In genomic region chr7:141924917-141925316, GRCm38 (mm10) we compare ENCODE assay signal across 9 mouse cellular contexts. TPM values are rescaled to one million over a fixed set of nuclear protein-coding genes. Genes with fewer than 3 reads are reported as not detected.
DNase-seq lines count a peak whose midpoint lies in the region; ATAC-seq lines count a peak whose summit lies in the region.
"Had no signal": no experiment of that assay in that cellular context is flagged by ENCODE, and none has a peak within 500 bp of the region (broad histone marks: within the 10 kb centered on the region; RNA-seq: fewer than 3 reads in every experiment).

No protein-coding gene starts in this region.

- H3K4me3 ChIP-seq in heart, embryonic 12.5 days: no peak overlapping the region
- H3K4me3 ChIP-seq in midbrain, embryonic 13.5 days (replicated peaks): no peak overlapping the region
- H3K4me3 ChIP-seq: limb, embryonic 15.5 days had no signal

- peaks cover 8% of the 10 kb centered on the region; the same call in 1 of the 2 replicates for H3K4me1 ChIP-seq in heart, embryonic 12.5 days (replicated peaks)
- no peaks in the 10 kb centered on the region for H3K4me1 ChIP-seq in midbrain, embryonic 13.5 days (replicated peaks)
- H3K4me1 ChIP-seq: limb, embryonic 15.5 days had no signal

- 8% methylated on average over 7 of the region's 7 CpGs for WGBS in heart, embryonic 12.5 days
- WGBS in midbrain, embryonic 13.5 days: 6% methylated on average over 7 of the region's 7 CpGs

- no peak for ATAC-seq in heart, embryonic 12.5 days (ENCODE audit: insufficient number of reproducible peaks, low FRiP score)
- ATAC-seq in midbrain, embryonic 13.5 days: 0 out of 2 replicates have a peak, but pooled peaks have one; percentile 65

- peaks cover 12% of the 10 kb centered on the region; the same call in 1 of the 2 replicates for H3K27me3 ChIP-seq in heart, embryonic 12.5 days (replicated peaks)
- H3K27me3 ChIP-seq in midbrain, embryonic 13.5 days: no peaks in the 10 kb centered on the region
- H3K27me3 ChIP-seq: limb, embryonic 15.5 days had no signal

- no peak overlapping the region for H3K4me2 ChIP-seq in heart, embryonic 12.5 days
- no peak overlapping the region for H3K4me2 ChIP-seq in midbrain, embryonic 13.5 days (replicated peaks)
- H3K4me2 ChIP-seq: limb, embryonic 15.5 days had no signal

- no peak overlapping the region for H3K27ac ChIP-seq in heart, embryonic 12.5 days (ENCODE audit: poor library complexity, severe bottlenecking)
- no peak overlapping the region for H3K27ac ChIP-seq in midbrain, embryonic 13.5 days
- H3K27ac ChIP-seq: limb, embryonic 15.5 days had no signal

- H3K36me3 ChIP-seq in heart, embryonic 12.5 days: no peaks in the 10 kb centered on the region
- no peaks in the 10 kb centered on the region for H3K36me3 ChIP-seq in midbrain, embryonic 13.5 days
- H3K36me3 ChIP-seq: limb, embryonic 15.5 days had no signal

- H3K9me3 ChIP-seq in heart, embryonic 12.5 days (replicated peaks): no peaks in the 10 kb centered on the region
- no peaks in the 10 kb centered on the region for H3K9me3 ChIP-seq in midbrain, embryonic 13.5 days
- H3K9me3 ChIP-seq: limb, embryonic 15.5 days had no signal

- intact Hi-C loops in gastrocnemius, postnatal 36 days (cut with DNase I): loop anchor here (5.0 kb wide), 2 partner anchors 153 to 443 kb away; no protein-coding TSS in a partner anchor

- no peak overlapping the region for H3K9ac ChIP-seq in heart, embryonic 12.5 days
- no peak overlapping the region for H3K9ac ChIP-seq in midbrain, embryonic 13.5 days (replicated peaks)
- H3K9ac ChIP-seq: limb, embryonic 15.5 days had no signal

- peak; percentile 47 to 83 for DNase-seq in heart, adult 18-20 months
- DNase-seq in Muller cell, postnatal 12 days (ENCODE audit: inconsistent ontology term): peak; percentile 65
- DNase-seq in cerebellum, adult 9-10 months: peak; percentile 74
- peak; percentile 47 to 56 for DNase-seq in gastrocnemius, postnatal 36 days
- DNase-seq in layer of hippocampus, postnatal 14 days (ENCODE audit: low spot score in 2 of 2): peak; percentile 74 to 79
- DNase-seq in spleen, postnatal 36 days (ENCODE audit: low spot score in 2 of 2): peak; percentile 19 to 38

RNA-seq across cellular contexts. Expression of gene Tollip, which starts 6.6 kb away (rescaled TPM):
- 10 to 100 TPM; 50.9 to 54.4 TPM for total RNA-seq in heart, adult 18-20 months (2021)
- polyA plus RNA-seq in heart, embryonic 12.5 days (2016; fragmentation: Nextera tagmentation; extraction: Ambion mirVana): 41.1 and 41.3 TPM in 2 replicates
- 10 to 100 TPM; 26.0 to 31.0 TPM for total RNA-seq in gastrocnemius, postnatal 36 days (2021)
- total RNA-seq in layer of hippocampus, postnatal 14 days (2021): 100 to 1,000 TPM; 135 to 142 TPM
- 69.0 and 71.2 TPM in 2 replicates for polyA plus RNA-seq in midbrain, embryonic 13.5 days (2015; fragmentation: Nextera tagmentation; extraction: Ambion mirVana)

RNA-seq across cellular contexts. Expression of gene Brsk2, which starts 24.6 kb away (rescaled TPM):
- total RNA-seq in heart, adult 18-20 months (2021): under 1 TPM; 0.15 to 0.39 TPM
- polyA plus RNA-seq in heart, embryonic 12.5 days (2016; fragmentation: Nextera tagmentation; extraction: Ambion mirVana): 0.40 TPM in 2 replicates
- under 1 TPM; 0.10 to 0.37 TPM for total RNA-seq in gastrocnemius, postnatal 36 days (2021)
- total RNA-seq in layer of hippocampus, postnatal 14 days (2021): 100 to 1,000 TPM; 174 to 177 TPM
- 27.5 and 29.4 TPM in 2 replicates for polyA plus RNA-seq in midbrain, embryonic 13.5 days (2015; fragmentation: Nextera tagmentation; extraction: Ambion mirVana)

Comparison
In these comparisons a context has a peak if more than half of its experiments do, and no peak if none do; other contexts are left out.
1. RNA of gene Brsk2, which starts 24.6 kb away (total RNA-seq): 174 to 177 TPM in layer of hippocampus, postnatal 14 days; 0.15 to 0.39 TPM in heart, adult 18-20 months and 0.10 to 0.37 TPM in gastrocnemius, postnatal 36 days; every median in the first group is over 100 times any median in the second.
2. Peak in every context shown above with its lines, with median percentiles within 50 percentile points of each other: DNase-seq.